Mouse (Mus musculus) mammary gland, adult 2 months (tissue): Measurements from ENCODE around the gene Mbtd1. TPM values are rescaled to one million over a fixed set of nuclear protein-coding genes. Genes with fewer than 3 reads are reported as not detected.

Experiments used
- polyA plus RNA-seq: library from polyadenylated mRNA; depleted of rRNA; stranded (reverse); fragments of >200 nt; gene quantifications from 2 replicates; pipeline ENCODE4 v1.2.3, GENCODE M21; 2012; ENCODE audit warnings: low replicate concordance; rRNA removed

Gene Mbtd1
- 3.3 and 5.6 TPM in 2 replicates for polyA plus RNA-seq

GRCm38 (mm10) chr11:93885572-93886410, at the start of gene Mbtd1, which contains the start of gene Utp18:
Mbtd1 (plus strand) TSS chr11:93885852.
Utp18 (minus strand) TSS chr11:93885766.

DNA sequence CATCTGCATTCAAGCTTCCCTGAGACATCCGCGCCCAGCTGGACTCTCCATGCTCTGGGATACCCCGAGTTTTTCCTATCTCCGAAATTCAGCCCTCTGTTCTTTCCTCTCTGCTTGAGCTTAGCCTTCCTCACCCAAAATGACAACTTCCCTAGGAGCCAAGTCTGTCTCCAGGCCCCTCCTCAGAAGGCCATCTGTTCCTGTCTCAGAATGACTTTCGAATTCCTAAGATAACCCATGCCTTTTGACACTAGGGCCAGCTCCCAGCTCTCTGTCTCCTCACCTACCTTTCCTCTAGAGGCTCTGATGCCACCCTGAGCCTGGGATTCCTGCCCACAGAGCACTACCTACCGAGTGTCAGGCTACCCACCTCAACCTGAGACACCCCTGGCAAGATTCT, 70.5 kb downstream of the Mbtd1 start, which contains the start of gene Nme2:
Nme2 (minus strand) TSS at position 101 of the 400 bp plus-strand sequence.

DNA sequence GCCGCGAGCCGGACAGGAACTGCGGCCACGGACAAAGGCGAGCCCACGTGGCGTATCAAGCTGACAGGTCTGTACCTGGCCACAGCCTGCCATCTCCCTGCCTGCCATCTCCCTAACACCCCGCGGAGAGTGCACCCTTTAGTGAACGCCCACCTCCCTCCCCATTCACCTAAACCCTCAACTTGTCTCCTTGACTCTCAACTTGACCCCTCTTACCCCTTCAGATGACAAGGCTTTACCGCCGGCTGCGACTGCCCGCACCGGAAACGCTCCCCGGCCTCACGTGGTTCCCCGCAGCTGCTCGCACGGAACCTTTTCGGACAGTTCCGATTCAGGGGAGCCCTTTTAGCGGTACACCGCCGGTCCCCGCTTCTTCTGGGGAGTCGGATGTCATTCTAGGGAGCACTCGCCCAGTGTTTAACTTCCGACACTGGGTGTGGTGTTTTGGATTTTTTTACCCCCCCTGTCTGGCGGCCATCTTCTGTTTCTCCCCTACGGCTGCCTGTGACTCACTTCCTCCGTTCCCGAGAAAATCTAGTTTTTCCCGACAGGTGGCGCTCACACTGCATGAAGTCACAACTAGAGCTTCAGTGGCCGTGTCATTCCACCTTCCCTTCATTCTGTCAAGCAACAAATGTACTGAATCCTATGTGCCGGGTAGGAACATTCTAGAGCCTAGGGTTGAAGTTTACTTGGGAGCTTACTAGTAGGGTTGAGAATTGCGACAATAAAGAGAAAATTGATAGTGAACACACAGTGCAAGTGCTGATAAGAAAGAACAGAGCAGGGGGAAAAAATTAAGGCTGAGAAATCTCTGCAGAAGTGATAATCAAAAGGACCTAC, 82.6 kb downstream of the Mbtd1 start, which contains the start of the genes Gm20390 and Nme1:
Gm20390 (minus strand) TSS at position 289 of the 843 bp plus-strand sequence.
Nme1 (minus strand) TSS at position 517 of the 843 bp plus-strand sequence.

GRCm38 (mm10) chr11:93995720-93996305, 110.2 kb downstream of the Mbtd1 start, which contains the start of gene Spag9:
Spag9 (plus strand) TSS chr11:93996091.

Other genes starting within 250 kb of the Mbtd1 start
- 3.8 and 5.8 TPM in 2 replicates for gene Utp18, start 86 bp upstream of the Mbtd1 start, polyA plus RNA-seq
- gene Nme2, start 70.4 kb downstream of the Mbtd1 start, polyA plus RNA-seq = 181 and 183 TPM in 2 replicates
- gene Gm20390, start 82.4 kb downstream of the Mbtd1 start, polyA plus RNA-seq = 9.2 TPM in 1 of 2 replicates, not detected in the other
- gene Nme1, start 82.7 kb downstream of the Mbtd1 start, polyA plus RNA-seq = 75.4 and 91.3 TPM in 2 replicates
- gene Spag9, start 110.2 kb downstream of the Mbtd1 start, polyA plus RNA-seq = 19.9 and 34.3 TPM in 2 replicates